Mouse (Mus musculus): ENCODE results near the gene Srgap2. TPM values are rescaled to one million over a fixed set of nuclear protein-coding genes. Genes with fewer than 3 reads are reported as not detected.

Srgap2 gene
- total RNA-seq, 2 experiments from 2014 or later, result 83.4 to 92.0 TPM

- peak; percentile 76 for TF ChIP-seq CTCF (conservative IDR thresholded peaks at IDR 0.05)
- H3K27ac ChIP-seq, result peak overlapping the region; percentile 57; the same call in 1 of the 2 replicates
- peak; percentile 53 to 56 for DNase-seq (ENCODE audit: low spot score in 2 of 2)
- H3K4me3 ChIP-seq, result no peak overlapping the region; the same call in 1 of the 2 replicates
Observed at GRCm38 (mm10) chr1:131246433-131247395, 280.4 kb downstream of the Srgap2 start.

GRCm38 (mm10) chr1:131245926-131246325 is 281.2 kb downstream of the Srgap2 start:
- Histone ChIP-seq H3K27ac (peak overlapping the region; percentile 81), H3K4me3 (peak overlapping the region; percentile 88)
- TF ChIP-seq CTCF (conservative IDR thresholded peaks at IDR 0.05), result peak; percentile 67
- DNase-seq (ENCODE audit: low spot score in 2 of 2), result peak; percentile 20 to 60

- H3K27ac ChIP-seq, result peak within 1 kb of the TSS; percentile 81
- peak; percentile 48 to 56 for DNase-seq (ENCODE audit: low spot score in 2 of 2)
- H3K4me3 ChIP-seq, result peak within 1 kb of the TSS; percentile 88
- TF ChIP-seq CTCF (conservative IDR thresholded peaks at IDR 0.05), result peak; percentile 24; the same call in 1 of the 2 replicates
Observed at GRCm38 (mm10) chr1:131245089-131245856, 281.9 kb downstream of the Srgap2 start, which contains the start of gene Rassf5. TSS of gene Rassf5 (minus strand) at chr1:131245258.

GRCm38 (mm10) chr1:131244536-131245088 is 282.5 kb downstream of the Srgap2 start:
- no peak for DNase-seq (ENCODE audit: low spot score in 2 of 2)
- Histone ChIP-seq H3K4me3 (peak overlapping the region; percentile 88), H3K27ac (peak overlapping the region; percentile 81)
- TF ChIP-seq CTCF (conservative IDR thresholded peaks at IDR 0.05), result no peak

GRCm38 (mm10) chr1:131242956-131243355 is 284.2 kb downstream of the Srgap2 start:
- no peak for DNase-seq (ENCODE audit: low spot score in 2 of 2)
- TF ChIP-seq CTCF (conservative IDR thresholded peaks at IDR 0.05), result no peak
- no peak overlapping the region for H3K27ac ChIP-seq
- H3K4me3 ChIP-seq, result no peak overlapping the region

GRCm38 (mm10) chr1:131239576-131240193 is 287.5 kb downstream of the Srgap2 start:
- no peak for DNase-seq (ENCODE audit: low spot score in 2 of 2)
- no peak for TF ChIP-seq CTCF (conservative IDR thresholded peaks at IDR 0.05)
- no peak overlapping the region for H3K27ac ChIP-seq

GRCm38 (mm10) chr1:131238931-131239381 is 288.2 kb downstream of the Srgap2 start:
- no peak overlapping the region for H3K4me3 ChIP-seq
- no peak for DNase-seq (ENCODE audit: low spot score in 2 of 2)
- no peak for TF ChIP-seq CTCF (conservative IDR thresholded peaks at IDR 0.05)
- no peak overlapping the region for H3K27ac ChIP-seq

More at GRCm38 (mm10) chr1:131239576-131240193, 287.5 kb downstream of the Srgap2 start:
- H3K4me3 ChIP-seq, result no peak overlapping the region

GRCm38 (mm10) chr1:131236077-131236476 is 291.1 kb downstream of the Srgap2 start:
- TF ChIP-seq CTCF (conservative IDR thresholded peaks at IDR 0.05), result no peak
- DNase-seq (ENCODE audit: low spot score in 2 of 2), result no peak
- H3K27ac ChIP-seq, result no peak overlapping the region
- no peak overlapping the region for H3K4me3 ChIP-seq

Small RNAs within 50 kb of the gene (microRNA-seq; reads per million reads assigned to microRNA genes)
- 0 reads per million in 2 experiments for gene Gm24273

Other genes with a start within 250 kb of the Srgap2 start
- 1 to 10 TPM; 2.1 to 3.2 TPM for gene Ikbke, start 247.7 kb downstream of the Srgap2 start, total RNA-seq (2021)
- 1 to 10 TPM in 1 of 2 experiments, under 1 TPM in 1; 0.88 to 1.7 TPM for gene Fam72a, start 551 bp upstream of the Srgap2 start, total RNA-seq (2021)
- under 1 TPM; 0.20 to 0.37 TPM for gene Avpr1b, start 71.9 kb upstream of the Srgap2 start, total RNA-seq (2021)
- gene Ctse, start 111.0 kb upstream of the Srgap2 start, total RNA-seq (2021), result not detected
- 1 to 10 TPM in 1 of 2 experiments, under 1 TPM in 1; 0.83 to 1.6 TPM for gene Rab7b, start 161.3 kb upstream of the Srgap2 start, total RNA-seq (2021)
- under 1 TPM; 0.07 to 0.15 TPM for gene Slc26a9, start 216.7 kb upstream of the Srgap2 start, total RNA-seq (2021)